Mouse (Mus musculus) c-Kit-positive CD71-positive TER-119-positive erythroid progenitor cells, embryonic 14.5 days (primary cell): ENCODE measurements around the gene Bola1.

Experiments
- DNase-seq: peaks from one replicate; pipeline ENCODE4 v3.0.0-alpha.2; 2013; ENCODE audit warnings: low spot score

The Bola1 gene

GRCm38 (mm10) chr3:96151836-96152235 lies 67.7 kb downstream of the Bola1 start:
- no peak for DNase-seq

GRCm38 (mm10) chr3:96147950-96148349 lies 71.6 kb downstream of the Bola1 start:
- DNase-seq = peak; percentile 65
